Mouse (Mus musculus): Measurements from ENCODE around the gene Abcb8. TPM values are rescaled to one million over a fixed set of nuclear protein-coding genes. Genes with fewer than 3 reads are reported as not detected.

The Abcb8 gene
- polyA plus RNA-seq, 1 experiment: 10.6 TPM

DNA sequence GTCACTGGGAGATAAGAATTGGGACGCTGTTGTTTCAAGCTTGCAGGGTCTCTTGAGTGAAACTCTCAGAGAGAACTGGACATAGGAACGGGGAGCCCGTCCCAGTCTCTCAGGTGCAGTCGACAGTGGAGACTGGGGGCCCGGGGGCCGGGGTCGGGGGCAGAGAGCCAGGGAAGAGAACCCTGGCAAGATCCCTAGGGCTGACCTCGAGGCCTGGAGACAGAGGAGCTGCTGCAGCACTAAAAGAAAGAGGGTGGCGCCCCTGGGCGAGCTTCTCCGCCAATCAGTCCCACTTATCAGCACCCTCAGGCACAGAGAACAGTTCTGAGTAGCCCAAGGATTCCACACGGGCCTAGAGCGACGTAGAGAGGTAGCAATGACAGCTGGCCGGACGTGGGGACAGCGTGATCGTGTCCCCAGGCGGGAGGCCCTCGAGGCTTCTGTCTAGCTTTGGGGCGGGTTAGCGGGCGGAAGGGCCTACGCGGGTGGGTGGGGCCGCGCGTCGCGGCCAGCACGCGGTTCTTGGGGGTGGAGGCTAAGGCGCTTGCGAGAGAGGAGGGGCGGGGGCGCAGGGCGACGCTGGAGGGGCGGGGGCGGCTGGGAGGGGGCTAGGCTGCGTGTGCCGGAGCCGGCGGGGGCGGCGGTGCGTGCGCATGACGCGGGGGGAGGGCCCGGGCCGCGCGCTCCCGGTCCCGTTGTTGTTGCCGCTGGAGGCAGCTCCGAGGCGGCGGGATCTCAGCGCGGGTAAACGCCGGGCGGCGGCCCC, 58.0 kb downstream of the Abcb8 start:
- Histone ChIP-seq H3K4me1 (peaks cover 69% of the 10 kb centered on the region), H3K9me3 (no peaks in the 10 kb centered on the region), H3K4me3 (replicated peaks) (peak overlapping the region; percentile 99), H3K36me3 (replicated peaks; ENCODE audit: low read length) (peaks cover 18% of the 10 kb centered on the region), H3K27me3 (replicated peaks) (no peaks in the 10 kb centered on the region)
- TF ChIP-seq GATA1 (IDR thresholded peaks at IDR 0.05; ENCODE audit: borderline replicate concordance, low read length): no peak
- TF ChIP-seq FLI1 (IDR thresholded peaks at IDR 0.05; ENCODE audit: low read length): no peak

- TF ChIP-seq GATA1 (IDR thresholded peaks at IDR 0.05; ENCODE audit: borderline replicate concordance, low read length): no peak
- Histone ChIP-seq H3K27me3 (replicated peaks) (no peaks in the 10 kb centered on the region), H3K9me3 (no peaks in the 10 kb centered on the region), H3K4me1 (peaks cover 62% of the 10 kb centered on the region), H3K36me3 (replicated peaks; ENCODE audit: low read length) (peaks cover 23% of the 10 kb centered on the region), H3K4me3 (replicated peaks) (peak within 1 kb of the TSS; percentile 99)
Measured at GRCm38 (mm10) chr5:24452030-24452690, 58.7 kb downstream of the Abcb8 start, which contains the start of gene Agap3. TSS of gene Agap3 (plus strand) at chr5:24452177.

DNA sequence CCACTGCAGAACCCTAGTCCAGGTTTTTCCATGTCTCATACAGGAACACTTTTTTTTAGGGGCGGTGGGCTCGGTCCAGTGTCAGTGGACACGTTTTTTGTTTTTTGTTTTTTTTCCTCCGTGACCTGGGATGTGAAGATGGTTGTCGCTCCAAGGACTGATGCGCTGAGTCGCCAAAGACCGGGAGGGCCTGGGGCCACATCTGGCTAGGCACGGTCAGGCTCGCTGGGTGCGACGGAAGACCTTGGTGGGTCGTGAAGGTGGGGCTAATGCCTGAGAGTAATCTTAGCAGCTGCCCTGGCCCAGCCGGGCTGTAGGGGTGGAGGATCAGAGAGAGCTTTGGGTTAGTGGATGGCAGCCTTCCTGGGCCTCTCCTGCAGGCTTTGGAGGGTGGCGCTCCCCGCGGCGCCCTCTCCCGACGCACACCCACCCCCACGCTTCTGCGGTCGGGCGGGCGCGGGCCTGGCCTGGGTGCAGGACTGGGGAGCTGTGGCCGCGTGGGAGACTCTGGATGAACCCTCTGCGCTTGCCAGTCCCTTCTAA, 59.3 kb downstream of the Abcb8 start:
- Histone ChIP-seq H3K4me3 (replicated peaks) (peak overlapping the region; percentile 99), H3K36me3 (replicated peaks; ENCODE audit: low read length) (peaks cover 29% of the 10 kb centered on the region), H3K4me1 (peaks cover 56% of the 10 kb centered on the region), H3K27me3 (replicated peaks) (no peaks in the 10 kb centered on the region), H3K9me3 (no peaks in the 10 kb centered on the region)
- TF ChIP-seq GATA1 (IDR thresholded peaks at IDR 0.05; ENCODE audit: borderline replicate concordance, low read length): no peak
- TF ChIP-seq FLI1 (IDR thresholded peaks at IDR 0.05; ENCODE audit: low read length): no peak

DNA sequence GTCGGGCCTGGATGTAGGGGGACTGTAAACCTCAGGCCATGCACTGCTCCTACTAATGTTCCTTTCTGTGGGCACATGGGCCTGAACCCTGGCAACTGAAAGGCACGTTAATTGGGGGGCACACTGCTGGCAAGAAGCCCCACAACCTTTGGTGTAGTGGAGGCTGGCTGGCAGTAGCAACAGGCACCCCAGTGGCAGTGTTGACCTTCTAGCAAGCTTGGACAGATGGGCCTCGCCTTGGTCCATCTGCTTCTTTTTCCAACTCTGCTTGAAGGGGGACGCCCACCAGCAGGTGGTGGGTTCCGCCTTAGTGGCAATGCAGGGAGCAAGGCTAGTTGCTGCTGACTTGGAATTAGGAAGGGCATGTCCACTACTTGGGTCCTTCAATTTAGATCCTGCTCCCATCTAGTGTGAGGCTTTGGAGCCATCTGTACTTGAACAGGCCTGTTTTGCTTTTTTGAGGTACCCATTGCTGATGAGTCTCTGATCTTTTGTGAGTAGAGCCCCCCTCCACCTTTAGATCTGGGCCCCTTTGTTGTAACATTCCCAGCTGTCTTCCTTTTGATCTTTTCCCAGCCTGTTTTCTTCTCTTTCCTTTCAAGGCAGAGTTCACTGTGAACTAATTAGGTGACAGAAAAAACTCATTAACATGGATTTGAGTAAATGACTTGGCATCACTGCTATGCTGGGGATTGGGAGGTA, 60.0 kb downstream of the Abcb8 start:
- Histone ChIP-seq H3K36me3 (replicated peaks; ENCODE audit: low read length) (peaks cover 34% of the 10 kb centered on the region), H3K27me3 (replicated peaks) (no peaks in the 10 kb centered on the region), H3K4me3 (replicated peaks) (peak overlapping the region; percentile 99), H3K9me3 (no peaks in the 10 kb centered on the region), H3K4me1 (peaks cover 51% of the 10 kb centered on the region)
- TF ChIP-seq GATA1 (IDR thresholded peaks at IDR 0.05; ENCODE audit: borderline replicate concordance, low read length) (no peak), FLI1 (IDR thresholded peaks at IDR 0.05; ENCODE audit: low read length) (no peak)

- TF ChIP-seq FLI1 (IDR thresholded peaks at IDR 0.05; ENCODE audit: low read length) (no peak), GATA1 (IDR thresholded peaks at IDR 0.05; ENCODE audit: borderline replicate concordance, low read length) (no peak)
- Histone ChIP-seq H3K36me3 (replicated peaks; ENCODE audit: low read length) (peaks cover 34% of the 10 kb centered on the region), H3K4me3 (replicated peaks) (peak overlapping the region; percentile 99), H3K9me3 (no peaks in the 10 kb centered on the region), H3K4me1 (peaks cover 51% of the 10 kb centered on the region), H3K27me3 (replicated peaks) (no peaks in the 10 kb centered on the region)
Measured at GRCm38 (mm10) chr5:24453985-24454303, 60.5 kb downstream of the Abcb8 start.

- TF ChIP-seq FLI1 (IDR thresholded peaks at IDR 0.05; ENCODE audit: low read length): no peak
- TF ChIP-seq GATA1 (IDR thresholded peaks at IDR 0.05; ENCODE audit: borderline replicate concordance, low read length): no peak
- Histone ChIP-seq H3K4me3 (replicated peaks) (peak overlapping the region; percentile 33), H3K4me1 (peaks cover 54% of the 10 kb centered on the region), H3K9me3 (no peaks in the 10 kb centered on the region), H3K36me3 (replicated peaks; ENCODE audit: low read length) (peaks cover 40% of the 10 kb centered on the region), H3K27me3 (replicated peaks) (no peaks in the 10 kb centered on the region)
Measured at GRCm38 (mm10) chr5:24455076-24455475, 61.6 kb downstream of the Abcb8 start.

DNA sequence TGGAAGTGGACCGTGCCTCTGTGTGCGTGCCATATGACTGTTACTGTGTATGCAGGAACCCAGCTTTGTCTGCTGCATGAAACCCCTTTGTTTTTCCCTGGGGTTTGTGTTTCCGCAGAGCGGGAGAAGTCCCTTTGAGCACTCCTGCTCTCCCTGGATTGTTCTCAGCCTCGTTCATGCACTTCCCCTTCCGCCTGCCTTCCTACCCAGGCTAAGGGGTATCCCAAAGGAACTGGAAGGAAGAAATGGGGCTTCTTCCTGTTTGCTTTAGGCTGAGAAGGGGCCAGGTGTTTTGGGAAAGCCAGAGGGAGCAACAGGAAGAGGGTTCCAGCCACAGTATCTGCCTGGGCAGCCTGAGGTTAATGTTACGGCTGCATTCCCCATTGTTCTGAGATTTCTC, 62.1 kb downstream of the Abcb8 start:
- Histone ChIP-seq H3K9me3 (no peaks in the 10 kb centered on the region), H3K36me3 (replicated peaks; ENCODE audit: low read length) (peaks cover 44% of the 10 kb centered on the region), H3K27me3 (replicated peaks) (no peaks in the 10 kb centered on the region), H3K4me3 (replicated peaks) (no peak overlapping the region), H3K4me1 (peaks cover 54% of the 10 kb centered on the region)
- TF ChIP-seq FLI1 (IDR thresholded peaks at IDR 0.05; ENCODE audit: low read length): no peak
- TF ChIP-seq GATA1 (IDR thresholded peaks at IDR 0.05; ENCODE audit: borderline replicate concordance, low read length): no peak

Other genes with a start within 250 kb of the Abcb8 start
- 2.5 and 6.4 TPM in 2 replicates for gene Nupl2, start 228.7 kb upstream of the Abcb8 start, polyA plus RNA-seq (2012; ENCODE audit: insufficient read depth, low replicate concordance)
- gene Kcnh2, start 42.1 kb upstream of the Abcb8 start, polyA plus RNA-seq (2012; ENCODE audit: insufficient read depth, low replicate concordance): 0.10 TPM in 1 of 2 replicates, not detected in the other
- gene Nos3, start 28.9 kb upstream of the Abcb8 start, polyA plus RNA-seq (2012; ENCODE audit: insufficient read depth, low replicate concordance): not detected in 2 replicates
- 1.8 and 4.2 TPM in 2 replicates for gene Atg9b, start 1.5 kb upstream of the Abcb8 start, polyA plus RNA-seq (2012; ENCODE audit: insufficient read depth, low replicate concordance)
- not detected in 2 replicates for gene Asic3, start 19.7 kb downstream of the Abcb8 start, polyA plus RNA-seq (2012; ENCODE audit: insufficient read depth, low replicate concordance)
- gene Cdk5, start 29.9 kb downstream of the Abcb8 start, polyA plus RNA-seq (2012; ENCODE audit: insufficient read depth, low replicate concordance): 6.0 and 14.5 TPM in 2 replicates
- gene Slc4a2, start 30.2 kb downstream of the Abcb8 start, polyA plus RNA-seq (2012; ENCODE audit: insufficient read depth, low replicate concordance): 14.7 and 31.0 TPM in 2 replicates
- gene Fastk, start 51.6 kb downstream of the Abcb8 start, polyA plus RNA-seq (2012; ENCODE audit: insufficient read depth, low replicate concordance): 216 and 275 TPM in 2 replicates
- gene Tmub1, start 54.2 kb downstream of the Abcb8 start, polyA plus RNA-seq (2012; ENCODE audit: insufficient read depth, low replicate concordance): 31.6 and 37.8 TPM in 2 replicates
- gene Agap3, start 58.5 kb downstream of the Abcb8 start, polyA plus RNA-seq (2012; ENCODE audit: insufficient read depth, low replicate concordance): 117 and 284 TPM in 2 replicates
- not detected in 2 replicates for gene Gbx1, start 133.5 kb downstream of the Abcb8 start, polyA plus RNA-seq (2012; ENCODE audit: insufficient read depth, low replicate concordance)
- gene Asb10, start 147.3 kb downstream of the Abcb8 start, polyA plus RNA-seq (2012; ENCODE audit: insufficient read depth, low replicate concordance): not detected in 2 replicates
- not detected in 2 replicates for gene 4931409K22Rik, start 163.1 kb downstream of the Abcb8 start, polyA plus RNA-seq (2012; ENCODE audit: insufficient read depth, low replicate concordance)
- gene Abcf2, start 183.8 kb downstream of the Abcb8 start, polyA plus RNA-seq (2012; ENCODE audit: insufficient read depth, low replicate concordance): 49.0 and 53.1 TPM in 2 replicates
- gene Chpf2, start 193.1 kb downstream of the Abcb8 start, polyA plus RNA-seq (2012; ENCODE audit: insufficient read depth, low replicate concordance): 36.1 and 95.0 TPM in 2 replicates
- gene Smarcd3, start 230.7 kb downstream of the Abcb8 start, polyA plus RNA-seq (2012; ENCODE audit: insufficient read depth, low replicate concordance): 0.76 TPM in 1 of 2 replicates, not detected in the other

All from megakaryocyte, embryonic 14.5 days (primary cell).